22 mouse cellular contexts compared by ENCODE assay signal in the genomic region with DNA sequence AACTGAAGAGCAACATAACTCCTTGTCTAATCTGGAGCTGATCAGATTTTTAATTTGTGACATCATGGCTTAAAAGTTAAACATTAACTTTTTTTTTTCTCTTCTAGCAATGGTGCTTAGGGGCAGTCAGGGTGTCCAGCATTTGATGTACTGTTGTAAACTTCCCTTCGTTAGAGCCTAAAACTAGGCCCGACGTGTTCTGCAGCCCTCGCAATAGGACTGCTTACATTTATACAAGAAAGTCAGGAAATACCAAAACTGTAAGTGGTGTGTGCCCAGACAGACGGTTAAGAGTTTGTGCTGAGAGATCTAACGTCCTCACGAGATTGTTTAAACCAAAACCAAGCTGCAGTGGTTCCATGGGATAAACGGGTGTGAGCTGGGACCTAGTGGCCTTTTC. TPM values are rescaled to one million over a fixed set of nuclear protein-coding genes. Genes with fewer than 3 reads are reported as not detected.
DNase-seq lines count a peak whose midpoint lies in the region; ATAC-seq and TF ChIP-seq lines count a peak whose summit lies in the region.
"Had no signal": no experiment of that assay in that cellular context is flagged by ENCODE, and none has a peak within 500 bp of the region (broad histone marks: within the 10 kb centered on the region; RNA-seq: fewer than 3 reads in every experiment).

No protein-coding gene starts in this region.

- no peak overlapping the region for H3K4me3 ChIP-seq in heart, embryonic 15.5 days
- no peak overlapping the region for H3K4me3 ChIP-seq in lung, embryonic 14.5 days (ENCODE audit: low read depth, low read length)
- H3K4me3 ChIP-seq in embryonic facial prominence, embryonic 13.5 days = no peak overlapping the region
- H3K4me3 ChIP-seq in stomach, embryonic 14.5 days (ENCODE audit: low read depth, low read length) = no peak overlapping the region
- H3K4me3 ChIP-seq: forebrain, embryonic 12.5 days; neural tube, embryonic 12.5 days had no signal

- H3K36me3 ChIP-seq in heart, embryonic 15.5 days = no peaks in the 10 kb centered on the region
- no peaks in the 10 kb centered on the region for H3K36me3 ChIP-seq in lung, embryonic 14.5 days (ENCODE audit: insufficient read depth)
- no peaks in the 10 kb centered on the region for H3K36me3 ChIP-seq in embryonic facial prominence, embryonic 13.5 days
- H3K36me3 ChIP-seq in stomach, embryonic 14.5 days (ENCODE audit: control insufficient read depth, insufficient read depth, low read length) = no peaks in the 10 kb centered on the region
- H3K36me3 ChIP-seq: forebrain, embryonic 12.5 days; neural tube, embryonic 12.5 days had no signal

- 56% methylated on average over 8 of the region's 8 CpGs for WGBS in heart, embryonic 15.5 days
- 14% methylated on average over 8 of the region's 8 CpGs for WGBS in lung, embryonic 14.5 days
- 48% methylated on average over 8 of the region's 8 CpGs for WGBS in embryonic facial prominence, embryonic 13.5 days
- WGBS in stomach, embryonic 14.5 days = 26% methylated on average over 8 of the region's 8 CpGs

- H3K27ac ChIP-seq in heart, embryonic 15.5 days = peak overlapping the region; percentile 15; the same call in 1 of the 2 replicates
- peak overlapping the region; percentile 80 for H3K27ac ChIP-seq in lung, embryonic 14.5 days (ENCODE audit: low read depth)
- H3K27ac ChIP-seq in embryonic facial prominence, embryonic 13.5 days = peak overlapping the region; percentile 41; the same call in 1 of the 2 replicates
- peak overlapping the region; percentile 81 for H3K27ac ChIP-seq in stomach, embryonic 14.5 days (ENCODE audit: low read length)
- H3K27ac ChIP-seq: forebrain, embryonic 12.5 days; hindbrain, embryonic 14.5 days; liver, embryonic 14.5 days; macrophage; neural tube, embryonic 12.5 days had no signal

- H3K4me2 ChIP-seq in heart, embryonic 15.5 days = no peak overlapping the region
- 0 out of 2 replicates have a peak overlapping the region, but pooled peaks have one; percentile 8 for H3K4me2 ChIP-seq in lung, embryonic 14.5 days
- no peak overlapping the region for H3K4me2 ChIP-seq in embryonic facial prominence, embryonic 13.5 days
- H3K4me2 ChIP-seq in stomach, embryonic 14.5 days (replicated peaks; ENCODE audit: low read depth, low read length) = no peak overlapping the region
- H3K4me2 ChIP-seq: forebrain, embryonic 12.5 days; hindbrain, embryonic 14.5 days; midbrain, embryonic 11.5 days; neural tube, embryonic 12.5 days had no signal

- no peak for ATAC-seq in heart, embryonic 15.5 days (replicated peaks; ENCODE audit: insufficient number of reproducible peaks, insufficient read depth, low FRiP score, low read depth)
- ATAC-seq in lung, embryonic 14.5 days (ENCODE audit: insufficient read depth) = peak; percentile 35
- no peak for ATAC-seq in embryonic facial prominence, embryonic 13.5 days (ENCODE audit: insufficient number of reproducible peaks, insufficient read depth, low FRiP score, low TSS enrichment, low read depth)
- no peak for ATAC-seq in stomach, embryonic 14.5 days (ENCODE audit: insufficient number of reproducible peaks, insufficient read depth, low FRiP score, low read depth)

- no peaks in the 10 kb centered on the region for H3K27me3 ChIP-seq in heart, embryonic 15.5 days
- no peaks in the 10 kb centered on the region for H3K27me3 ChIP-seq in lung, embryonic 14.5 days (ENCODE audit: insufficient read depth, low read length)
- no peaks in the 10 kb centered on the region for H3K27me3 ChIP-seq in embryonic facial prominence, embryonic 13.5 days
- H3K27me3 ChIP-seq in stomach, embryonic 14.5 days (ENCODE audit: control insufficient read depth, insufficient read depth, low read length) = no peaks in the 10 kb centered on the region
- H3K27me3 ChIP-seq: forebrain, embryonic 12.5 days; neural tube, embryonic 12.5 days had no signal

- peaks cover 6% of the 10 kb centered on the region for H3K4me1 ChIP-seq in heart, embryonic 15.5 days (replicated peaks)
- H3K4me1 ChIP-seq in lung, embryonic 14.5 days (ENCODE audit: insufficient read depth) = peaks cover 5% of the 10 kb centered on the region; the same call in 1 of the 2 replicates
- H3K4me1 ChIP-seq in embryonic facial prominence, embryonic 13.5 days = peaks cover 33% of the 10 kb centered on the region
- peaks cover 25% of the 10 kb centered on the region for H3K4me1 ChIP-seq in stomach, embryonic 14.5 days (ENCODE audit: control insufficient read depth, insufficient read depth, low read length)
- H3K4me1 ChIP-seq: forebrain, embryonic 12.5 days; neural tube, embryonic 12.5 days had no signal

- no peak for TF ChIP-seq CTCF in lung, embryonic 14.5 days (IDR thresholded peaks at IDR 0.05; ENCODE audit: low read depth)

- DNase-seq in heart, postnatal 4 days = no peak
- no peak for DNase-seq in lung, embryonic 14.5 days
- DNase-seq in lung, postnatal 10 days = no peak
- DNase-seq in retina, embryonic 14.5 days (ENCODE audit: low spot score) = no peak
- DNase-seq in adrenal gland, postnatal 10 days = no peak
- DNase-seq: adrenal gland, adult 2 months; B cell, adult 2 months; cerebellum, adult 9-11 months; gastrocnemius, postnatal 10 days; kidney, adult 2 months; right cerebral cortex, adult 18-20 months; thymus, adult 18-20 months; thymus, postnatal 4 days had no signal

- H3K9me3 ChIP-seq in heart, embryonic 15.5 days (replicated peaks) = no peaks in the 10 kb centered on the region
- H3K9me3 ChIP-seq in lung, embryonic 14.5 days (ENCODE audit: low read depth, low read length) = no peaks in the 10 kb centered on the region
- no peaks in the 10 kb centered on the region for H3K9me3 ChIP-seq in embryonic facial prominence, embryonic 13.5 days
- no peaks in the 10 kb centered on the region for H3K9me3 ChIP-seq in stomach, embryonic 14.5 days (ENCODE audit: control insufficient read depth, low read depth, low read length)
- H3K9me3 ChIP-seq: forebrain, embryonic 12.5 days; neural tube, embryonic 12.5 days had no signal

- H3K9ac ChIP-seq in heart, embryonic 15.5 days = no peak overlapping the region
- H3K9ac ChIP-seq in lung, embryonic 14.5 days = no peak overlapping the region
- H3K9ac ChIP-seq in embryonic facial prominence, embryonic 13.5 days = no peak overlapping the region
- H3K9ac ChIP-seq in stomach, embryonic 14.5 days (replicated peaks; ENCODE audit: low read depth, low read length) = no peak overlapping the region
- H3K9ac ChIP-seq: forebrain, embryonic 12.5 days; hindbrain, embryonic 14.5 days; liver, embryonic 14.5 days; neural tube, embryonic 12.5 days had no signal

RNA-seq across cellular contexts. Expression of gene Synpo2, which starts 56.4 kb away (rescaled TPM):
- polyA plus RNA-seq in heart, embryonic 15.5 days (2015; fragmentation: Nextera tagmentation; extraction: Ambion mirVana) = 11.9 and 15.1 TPM in 2 replicates
- 10 to 100 TPM; 36.9 to 37.5 TPM for total RNA-seq in heart, postnatal 4 days (2021)
- 13.2 TPM in 2 replicates for polyA plus RNA-seq in lung, embryonic 14.5 days (2014; fragmentation: Nextera tagmentation; extraction: Ambion mirVana)
- polyA plus RNA-seq in embryonic facial prominence, embryonic 13.5 days (2015; fragmentation: Nextera tagmentation; extraction: Ambion mirVana) = 5.6 and 7.2 TPM in 2 replicates
- 39.9 and 43.6 TPM in 2 replicates for polyA plus RNA-seq in stomach, embryonic 14.5 days (2014; fragmentation: Nextera tagmentation; extraction: Ambion mirVana)
- 10 to 100 TPM in 1 of 2 experiments, 1 to 10 TPM in 1; 9.2 to 20.7 TPM for total RNA-seq in adrenal gland, postnatal 10 days (2021)

Comparison
In these comparisons a context has a peak if more than half of its experiments do, and no peak if none do; other contexts are left out.
1. H3K27ac ChIP-seq: peak in every context shown above with its lines; median percentile 81 in stomach, embryonic 14.5 days; 80 in lung, embryonic 14.5 days; 41 in embryonic facial prominence, embryonic 13.5 days; 15 in heart, embryonic 15.5 days.